Mouse (Mus musculus) liver, embryonic 11.5 days (tissue): ENCODE data around the gene Rfc3. TPM values are rescaled to one million over a fixed set of nuclear protein-coding genes. Genes with fewer than 3 reads are reported as not detected.

Experiments used
- ATAC-seq: fragments of 200-750 bp; cut with Nextera tagmentation; replicated peaks from 2 replicates; pipeline ENCODE4 v1.8.0; 2017; ENCODE audit warnings: moderate number of reproducible peaks, mild to moderate bottlenecking, moderate TSS enrichment, moderate library complexity; ENCODE audit not compliant: low FRiP score
- DNase-seq: peaks from one replicate; pipeline ENCODE4 v3.0.0-alpha.2; 2017; ENCODE audit warnings: low spot score
- H3K27ac ChIP-seq: fragments of 300-500 bp; sonication (generic); 2 replicates; pipeline ENCODE4 v1.5.1; 2014; ENCODE audit warnings: mild to moderate bottlenecking, low read depth, low read length, control low read depth
- H3K27me3 ChIP-seq: fragments of 300-500 bp; sonication (generic); replicated peaks from 2 replicates; pipeline ENCODE4 v1.6.1; 2014; ENCODE audit warnings: low read length, mixed read lengths; ENCODE audit not compliant: control insufficient read depth, insufficient read depth
- H3K36me3 ChIP-seq: fragments of 300-500 bp; sonication (generic); 2 replicates; pipeline ENCODE4 v1.6.1; 2014; ENCODE audit warnings: mild to moderate bottlenecking, low read length, moderate library complexity, mixed read lengths; ENCODE audit not compliant: control insufficient read depth, insufficient read depth
- H3K4me1 ChIP-seq: fragments of 300-500 bp; sonication (generic); replicated peaks from 2 replicates; pipeline ENCODE4 v1.6.1; 2014; ENCODE audit warnings: low read length, mixed read lengths; ENCODE audit not compliant: control insufficient read depth, insufficient read depth
- H3K4me2 ChIP-seq: fragments of 300-500 bp; sonication (generic); 2 replicates; pipeline ENCODE4 v1.6.1; 2014; ENCODE audit warnings: mild to moderate bottlenecking, control low read depth, moderate library complexity
- H3K4me3 ChIP-seq: fragments of 300-500 bp; sonication (generic); 2 replicates; pipeline ENCODE4 v1.5.1; 2014; ENCODE audit warnings: low read depth, low read length, control low read depth
- H3K9ac ChIP-seq: fragments of 300-500 bp; sonication (generic); 2 replicates; pipeline ENCODE4 v1.6.1; 2014; ENCODE audit warnings: low read depth, low read length, control low read depth
- H3K9me3 ChIP-seq: fragments of 300-500 bp; sonication (generic); 2 replicates; pipeline ENCODE4 v1.6.1; 2016; ENCODE audit warnings: low read length, inconsistent platforms, mixed read lengths; ENCODE audit not compliant: control insufficient read depth
- WGBS: fragments of 180-500 bp; shearing (Covaris S2); extraction: QIAGEN DNeasy Blood & Tissue Kit; methylation state at CpG from one replicate; pipeline ENCODE4 v1.1.7; 2014; 5-methylcytosine and 5-hydroxymethylcytosine counted together
- polyA plus RNA-seq: library from polyadenylated mRNA; unstranded; fragments of >200 nt; fragmentation: Nextera tagmentation; extraction: Ambion mirVana; gene quantifications from 2 replicates; pipeline ENCODE4 v1.2.1, GENCODE M21; 2014

Gene Rfc3
- polyA plus RNA-seq, 1 experiment from 2014 or later: 103 TPM

- Histone ChIP-seq H3K4me2 (no peak within 1 kb of the TSS), H3K9ac (no peak within 1 kb of the TSS), H3K9me3 (no peaks in the 10 kb centered on the region), H3K27me3 (no peaks in the 10 kb centered on the region), H3K4me1 (no peaks in the 10 kb centered on the region), H3K27ac (no peak within 1 kb of the TSS), H3K4me3 (no peak within 1 kb of the TSS), H3K36me3 (no peaks in the 10 kb centered on the region)
- no peak for DNase-seq
- no peak for ATAC-seq
- WGBS: 80% methylated on average over 3 of the region's 3 CpGs
Measured at GRCm38 (mm10) chr5:151605921-151606320, 45.1 kb downstream of the Rfc3 start, which contains the start of gene Vmn2r18. Gene Vmn2r18 (minus strand): TSS chr5:151606021.

- H3K4me1 ChIP-seq: no peaks in the 10 kb centered on the region
- no peaks in the 10 kb centered on the region for H3K36me3 ChIP-seq
- no peak for ATAC-seq
- 36% methylated on average over 1 of the region's 1 CpGs for WGBS
- no peak overlapping the region for H3K27ac ChIP-seq
- H3K9ac ChIP-seq: no peak overlapping the region
- H3K9me3 ChIP-seq: no peaks in the 10 kb centered on the region
- H3K4me3 ChIP-seq: no peak overlapping the region
- H3K4me2 ChIP-seq: no peak overlapping the region
- no peaks in the 10 kb centered on the region for H3K27me3 ChIP-seq
- no peak for DNase-seq
Measured at GRCm38 (mm10) chr5:151601696-151602095, 49.3 kb downstream of the Rfc3 start.

Other genes starting within 250 kb of the Rfc3 start
- not detected in 2 replicates for gene Gm42906, start 223.1 kb downstream of the Rfc3 start, polyA plus RNA-seq
- 0.09 and 0.18 TPM in 2 replicates for gene Vmn2r18, start 45.2 kb downstream of the Rfc3 start, polyA plus RNA-seq